Mouse (Mus musculus) frontal cortex, postnatal 36 days (tissue): ENCODE measurements around the gene Axdnd1.
A peak's percentile ranks its signal among the peaks of the same experiment; 100 is the strongest.

ENCODE experiments used
- DNase-seq, 2 experiments: peaks; one replicate each; pipeline ENCODE4 v3.0.0; 2022; ENCODE audit warnings: low spot score in 2 of 2

The Axdnd1 gene

DNA sequence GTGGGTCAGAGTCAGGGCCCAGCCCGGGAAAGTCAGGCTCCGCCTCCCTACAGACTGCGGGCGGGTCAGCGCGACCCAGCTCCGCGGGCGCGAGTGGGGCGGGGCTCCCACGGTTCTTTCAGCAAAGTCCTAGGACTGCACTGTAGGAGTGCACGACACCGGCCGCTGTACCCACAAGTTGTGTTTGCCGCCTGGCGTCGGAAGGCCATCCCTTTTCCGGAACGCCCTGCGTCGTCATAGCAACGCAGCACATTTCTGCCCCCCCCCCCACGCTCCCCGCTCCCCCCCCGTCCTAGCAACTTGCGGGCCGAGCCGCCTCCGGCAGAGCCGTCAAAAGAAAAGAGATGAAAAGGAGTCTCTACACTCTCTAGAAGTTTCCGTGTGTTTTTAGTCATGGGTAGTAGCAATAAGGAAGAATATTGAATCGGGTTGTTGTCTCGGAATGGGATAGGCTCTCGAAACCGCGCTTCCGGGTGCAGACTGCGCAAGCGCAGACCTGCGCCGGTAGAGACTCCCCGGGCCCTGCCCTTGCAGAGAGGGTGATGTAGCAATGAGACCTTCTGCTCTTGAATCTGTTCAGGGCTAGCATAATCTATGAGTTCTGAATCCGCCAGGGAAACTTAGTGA is at the start of gene Axdnd1:
TSS of gene Axdnd1 (minus strand) at position 489 of the 627 bp plus-strand sequence.
- peak; percentile 84 to 86 for DNase-seq

DNA sequence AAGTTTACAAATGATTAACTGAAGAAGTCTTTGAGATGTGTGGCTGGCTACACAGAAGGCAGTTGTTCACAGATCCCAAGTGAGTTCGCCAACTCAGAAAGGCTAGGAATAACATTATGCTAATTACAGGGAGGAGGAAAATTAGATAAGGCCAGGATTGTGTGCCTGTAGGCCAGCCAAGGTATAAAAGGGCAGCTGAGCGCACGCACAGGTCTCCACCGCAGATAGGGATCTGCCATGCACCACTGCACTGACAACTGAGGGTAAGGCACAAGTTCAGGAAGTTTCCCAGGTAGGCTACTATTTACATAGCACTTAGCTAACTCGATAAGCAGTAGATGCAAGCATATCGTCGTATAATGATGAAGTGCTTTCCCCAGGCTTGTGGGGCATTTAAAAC is 49.6 kb upstream of the Axdnd1 start:
- no peak for DNase-seq

DNA sequence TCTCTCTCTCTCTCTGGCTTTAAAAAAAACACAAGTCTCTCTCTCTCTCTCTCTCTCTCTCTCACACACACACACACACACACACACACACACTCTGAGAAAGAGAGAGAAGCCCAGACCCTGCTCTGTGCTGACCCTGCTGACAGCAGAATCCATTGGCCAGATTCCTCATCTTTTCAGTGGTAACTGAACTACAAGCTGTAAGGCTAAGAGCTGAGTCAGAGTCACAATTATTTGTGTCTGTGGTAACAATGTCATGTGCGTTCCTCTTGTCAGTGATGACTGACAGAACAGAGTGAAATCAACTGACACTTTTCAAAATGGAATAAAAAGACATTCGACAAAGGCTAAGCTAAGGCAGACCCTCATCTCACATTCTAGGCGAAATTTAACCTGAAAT is 47.6 kb upstream of the Axdnd1 start:
- no peak for DNase-seq

GRCm38 (mm10) chr1:156467655-156468255 is 46.8 kb upstream of the Axdnd1 start:
- DNase-seq = no peak

GRCm38 (mm10) chr1:156464963-156465362 is 44.0 kb upstream of the Axdnd1 start:
- DNase-seq = no peak

DNA sequence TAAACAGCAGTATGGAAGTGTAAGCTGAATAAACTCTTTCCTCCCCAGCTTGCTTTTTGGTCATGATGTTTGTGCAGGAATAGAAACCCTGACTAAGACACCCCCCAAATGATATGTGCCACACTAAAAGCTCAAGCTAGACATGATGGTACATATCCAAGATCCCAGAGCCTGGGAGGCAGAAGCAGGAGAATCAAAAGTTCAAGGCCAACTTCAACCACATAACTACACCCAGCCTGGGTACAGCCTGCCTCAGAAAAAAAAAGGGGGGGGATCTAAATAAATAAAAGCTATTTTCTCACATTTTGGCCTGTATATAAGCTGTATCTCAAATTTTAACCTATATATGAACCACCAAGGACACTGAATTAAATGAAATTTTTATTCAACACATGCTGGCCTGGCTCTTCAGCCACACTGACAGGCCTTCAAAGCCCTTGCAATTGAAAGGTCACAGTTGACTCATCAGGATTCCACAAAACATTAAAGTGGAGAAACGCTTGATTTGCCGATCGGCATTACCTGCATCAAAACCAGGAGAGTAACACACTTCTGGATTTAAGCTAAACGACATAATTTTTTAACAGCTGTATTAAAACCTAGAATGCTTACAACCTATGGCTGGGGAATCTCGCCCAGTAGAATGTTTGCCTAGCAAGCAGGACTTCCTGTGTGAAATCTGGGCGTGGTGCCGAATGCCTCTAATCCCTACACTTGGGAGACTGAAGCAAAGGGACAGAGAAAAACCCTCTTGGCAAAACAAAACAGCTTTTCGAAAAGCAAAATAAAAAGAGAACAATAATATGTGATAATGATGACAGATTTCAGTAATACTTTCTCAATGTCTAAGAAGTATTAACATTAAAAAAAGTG is 43.3 kb upstream of the Axdnd1 start:
- no peak for DNase-seq

GRCm38 (mm10) chr1:156462273-156462991 is 41.5 kb upstream of the Axdnd1 start:
- DNase-seq = no peak

DNA sequence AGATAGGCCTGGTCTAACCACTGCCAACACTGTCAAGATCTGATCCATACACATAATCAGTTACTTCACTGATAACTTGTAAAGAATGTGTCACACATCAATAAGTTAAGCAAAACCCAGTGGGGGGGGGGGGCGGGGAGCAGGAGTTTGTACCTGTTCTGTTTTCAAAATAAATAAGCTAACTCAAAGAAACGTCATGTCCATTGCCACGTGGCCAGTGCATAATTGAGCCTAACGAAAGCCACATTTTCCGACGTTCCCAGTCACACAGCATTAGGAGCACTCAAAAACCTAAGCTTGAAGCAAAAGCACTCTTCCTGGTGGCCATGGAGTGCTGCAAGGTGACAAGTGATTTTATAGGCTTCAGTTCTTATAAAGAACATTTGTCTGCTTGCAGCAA is 40.1 kb upstream of the Axdnd1 start:
- DNase-seq = no peak

DNA sequence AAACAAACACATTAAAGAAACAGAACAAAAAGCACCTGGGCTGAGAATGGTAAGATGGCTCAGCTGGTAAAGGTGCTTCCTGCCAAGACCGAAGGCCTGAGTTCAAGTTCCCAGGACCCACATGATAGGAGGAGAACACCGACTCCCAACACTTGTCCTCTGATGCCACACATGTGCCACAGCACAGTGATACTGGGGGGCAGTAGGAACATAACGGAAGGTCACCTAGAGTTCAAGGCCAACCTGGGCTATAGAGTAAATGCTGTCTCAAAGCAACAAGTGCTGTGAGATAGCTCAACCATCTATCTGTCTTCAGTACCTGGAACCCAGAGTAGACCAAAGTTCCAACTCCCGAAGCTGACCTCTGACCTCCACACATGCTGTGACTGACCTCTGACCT is 39.3 kb upstream of the Axdnd1 start:
- DNase-seq = no peak

GRCm38 (mm10) chr1:156459690-156460089 is 38.7 kb upstream of the Axdnd1 start:
- no peak for DNase-seq

- no peak for DNase-seq
Measured at GRCm38 (mm10) chr1:156458391-156459060, 37.6 kb upstream of the Axdnd1 start.

DNA sequence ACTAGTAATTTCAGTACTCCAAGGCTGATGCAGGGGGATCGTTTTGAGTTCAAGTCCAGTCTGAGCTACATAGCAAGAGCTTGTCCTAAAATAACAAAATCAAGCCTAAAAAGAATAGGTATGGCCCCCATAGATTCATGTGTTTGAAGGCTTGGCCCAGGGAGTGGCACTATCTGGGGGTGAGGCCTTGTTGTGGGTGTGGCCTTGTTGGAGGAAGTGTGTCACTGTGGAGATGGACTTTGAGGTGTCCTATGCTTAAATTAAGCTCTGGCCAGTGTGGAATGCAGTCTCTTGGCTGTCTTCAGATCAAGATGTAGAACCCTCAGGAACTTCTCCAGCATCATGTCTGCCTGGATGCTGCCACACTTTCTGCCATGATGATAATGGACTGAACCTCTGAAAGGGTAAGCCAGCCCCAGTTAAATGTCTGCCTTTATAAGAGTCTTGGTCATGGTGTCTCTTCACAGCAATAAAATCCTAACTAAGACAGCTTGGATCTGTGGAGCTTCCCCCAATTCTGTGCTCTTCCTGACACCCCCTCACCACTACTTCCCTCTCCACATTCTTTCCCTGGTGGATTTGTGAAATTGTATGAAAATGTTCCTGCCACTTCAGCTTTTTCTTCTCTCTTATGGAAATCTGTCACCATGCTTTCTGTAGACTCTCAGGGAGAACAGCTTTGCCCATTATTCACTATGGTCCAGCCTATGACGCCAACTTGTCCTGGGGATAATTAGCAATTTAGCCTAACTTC is 34.2 kb upstream of the Axdnd1 start:
- peak in 1 of 2 experiments; percentile 23 for DNase-seq

DNA sequence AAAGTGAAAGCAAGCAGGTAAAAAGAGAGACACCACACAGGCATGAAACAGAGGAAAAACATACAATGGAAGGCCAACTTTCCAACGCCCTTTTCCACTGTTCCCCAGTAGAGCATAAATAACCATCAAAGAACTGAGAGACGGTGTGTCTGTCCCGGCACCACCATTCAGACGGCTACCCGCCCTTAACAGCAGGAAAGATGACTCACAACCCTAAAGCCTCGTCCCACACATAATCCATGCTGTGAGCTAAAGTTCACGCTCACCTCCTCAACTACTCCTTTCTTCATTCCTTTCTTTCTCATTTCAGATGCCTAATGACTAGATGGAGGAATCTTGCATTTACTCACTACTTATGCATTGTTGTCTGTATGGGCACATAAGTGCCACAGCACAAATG is 33.4 kb upstream of the Axdnd1 start:
- no peak for DNase-seq

DNA sequence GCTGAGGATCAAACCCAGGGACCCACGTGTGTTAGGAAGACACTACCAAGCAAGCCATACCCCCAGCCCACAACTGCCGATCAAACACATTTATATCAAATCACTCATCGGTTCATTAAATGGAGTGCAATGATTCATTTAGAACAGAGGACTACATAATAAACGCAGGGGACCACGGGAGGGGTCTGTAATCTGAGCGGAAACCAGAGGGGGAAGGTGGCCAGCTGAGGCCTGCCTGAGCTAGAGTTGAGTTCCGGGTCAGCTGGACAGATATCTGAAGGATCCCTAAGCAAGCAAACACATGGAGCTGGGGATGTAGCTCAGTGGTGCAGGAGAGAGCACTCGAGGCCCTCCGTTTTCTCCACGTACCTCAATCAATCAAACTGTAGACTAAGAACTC is 32.9 kb upstream of the Axdnd1 start:
- no peak for DNase-seq

- DNase-seq = no peak
Measured at GRCm38 (mm10) chr1:156450478-156450877, 29.5 kb upstream of the Axdnd1 start.

DNA sequence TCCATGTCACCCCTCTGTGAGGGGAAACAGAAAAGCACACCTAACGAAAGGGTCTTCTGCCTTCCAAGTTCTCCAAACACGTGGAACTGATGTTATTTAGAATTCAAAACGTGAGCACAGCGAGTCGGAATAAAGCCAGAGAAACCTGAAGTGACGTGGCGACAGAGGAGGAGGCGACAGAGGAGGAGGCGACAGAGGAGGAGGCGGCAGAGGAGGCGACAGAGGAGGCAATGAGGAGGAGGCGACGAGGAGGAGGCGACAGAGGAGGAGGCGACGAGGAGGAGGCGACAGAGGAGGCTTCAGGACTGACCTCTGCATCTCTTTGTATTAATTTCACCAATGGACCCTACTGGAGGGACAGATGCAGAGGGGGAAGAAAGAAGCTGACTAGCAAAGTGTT is 28.7 kb upstream of the Axdnd1 start:
- DNase-seq = no peak

DNA sequence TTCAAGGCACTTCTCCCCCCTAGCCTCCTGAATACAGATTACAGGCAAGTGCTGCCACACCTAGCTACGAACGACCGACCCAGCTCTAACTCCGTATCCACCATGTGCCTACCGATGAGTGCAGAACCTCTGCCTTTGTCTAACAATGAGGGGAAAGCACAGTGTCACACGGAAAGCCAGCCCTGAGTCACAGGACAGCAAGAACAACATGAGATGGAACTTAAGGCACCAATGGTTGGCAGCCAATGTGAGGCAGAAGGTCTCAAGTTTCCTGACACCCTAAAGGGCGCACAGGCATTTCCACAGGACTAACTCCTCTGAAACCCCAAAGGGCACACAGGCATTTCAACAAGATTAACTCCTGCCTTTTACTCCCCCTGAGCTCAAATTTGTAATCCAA is 28.1 kb upstream of the Axdnd1 start:
- no peak for DNase-seq

GRCm38 (mm10) chr1:156445049-156445448 is 24.1 kb upstream of the Axdnd1 start:
- DNase-seq = no peak

GRCm38 (mm10) chr1:156442776-156443175 is 21.8 kb upstream of the Axdnd1 start:
- DNase-seq = peak in 1 of 2 experiments; percentile 26

DNA sequence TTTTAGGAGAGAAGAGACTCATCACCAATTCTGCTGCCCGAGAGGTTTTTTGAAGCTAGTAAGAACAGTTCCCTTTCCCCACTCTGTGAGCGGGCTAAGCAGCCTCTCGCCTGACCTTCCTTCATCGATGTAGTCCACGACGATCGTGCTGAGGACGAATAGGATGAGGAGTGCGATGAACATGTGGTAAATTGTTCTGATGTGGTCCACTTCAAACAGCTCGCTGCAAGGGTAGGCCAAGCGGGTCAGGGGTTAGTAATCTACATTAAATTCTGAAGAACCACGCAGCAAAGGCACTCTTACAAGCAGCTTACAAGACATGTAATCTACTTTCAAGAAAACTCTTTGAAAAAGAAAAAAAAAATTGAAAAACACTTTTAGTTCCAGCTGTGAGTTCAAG is 21.3 kb upstream of the Axdnd1 start:
- no peak for DNase-seq

DNA sequence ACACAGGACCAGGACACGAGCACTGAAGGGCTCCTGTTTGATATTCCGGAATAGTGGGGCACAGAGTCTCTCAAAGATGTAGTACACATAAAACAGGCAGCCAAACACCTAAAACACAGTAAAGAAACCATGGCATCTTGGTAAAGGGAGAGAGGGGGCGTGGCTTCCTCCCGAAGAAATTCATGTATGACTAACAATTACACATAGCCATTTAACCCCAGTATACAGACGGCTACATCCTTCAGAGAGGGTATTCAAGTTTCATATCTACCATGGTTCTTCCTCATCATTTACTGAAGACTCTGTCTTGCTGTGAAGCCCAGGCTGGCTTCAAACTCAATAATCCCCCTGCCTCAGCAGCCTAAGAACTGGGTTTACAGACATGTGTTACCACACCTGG is 16.8 kb upstream of the Axdnd1 start:
- no peak for DNase-seq
